Mouse (Mus musculus): ENCODE measurements around the gene Zfr. TPM values are rescaled to one million over a fixed set of nuclear protein-coding genes. Genes with fewer than 3 reads are reported as not detected.

The Zfr gene
- 100 to 1,000 TPM; 108 to 151 TPM for polyA plus RNA-seq (2017; shearing (Covaris generic))

GRCm38 (mm10) chr15:12117242-12118092 is at the start of gene Zfr:
TSS of gene Zfr (plus strand) at chr15:12117831.

GRCm38 (mm10) chr15:12204319-12205159 is 86.9 kb downstream of the Zfr start, which contains the start of gene Mtmr12:
TSS of gene Mtmr12 (plus strand) at chr15:12205028.

Other genes with a start within 250 kb of the Zfr start
- gene Npr3, start 210.5 kb upstream of the Zfr start, polyA plus RNA-seq (2017; shearing (Covaris generic)), result not detected
- gene Sub1, start 120.8 kb upstream of the Zfr start, polyA plus RNA-seq (2017; shearing (Covaris generic)), result 100 to 1,000 TPM; 643 to 748 TPM
- 10 to 100 TPM; 44.3 to 54.1 TPM for gene Mtmr12, start 87.2 kb downstream of the Zfr start, polyA plus RNA-seq (2017; shearing (Covaris generic))
- gene Golph3, start 203.6 kb downstream of the Zfr start, polyA plus RNA-seq (2017; shearing (Covaris generic)), result 100 to 1,000 TPM; 146 to 156 TPM
- gene 1810049J17Rik, start 204.1 kb downstream of the Zfr start, polyA plus RNA-seq (2017; shearing (Covaris generic)), result 1 to 10 TPM in 1 of 2 experiments, not detected in 1; 1.3 TPM

Measured in activated CD4-positive, CD25-positive, alpha-beta regulatory T cell (primary cell).